Mouse (Mus musculus) cerebellum, adult 18-20 months (tissue): ENCODE results near the gene Gm17651.

Source experiments
- DNase-seq, 2 experiments: peaks; one replicate each; pipeline ENCODE4 v3.0.0; 2021

Gene Gm17651

GRCm38 (mm10) chr3:97676126-97676525 is 1.6 kb upstream of the Gm17651 start:
- DNase-seq, result no peak

- no peak for DNase-seq
These were observed 7.3 kb downstream of the Gm17651 start for GRCm38 (mm10) chr3:97667093-97667675.

- no peak for DNase-seq
These were observed 8.3 kb downstream of the Gm17651 start for GRCm38 (mm10) chr3:97666154-97666553.

GRCm38 (mm10) chr3:97665525-97665924 is 9.0 kb downstream of the Gm17651 start:
- DNase-seq, result no peak

- no peak for DNase-seq
These were observed 13.3 kb downstream of the Gm17651 start for GRCm38 (mm10) chr3:97661206-97661605.

- DNase-seq, result no peak
These were observed 14.7 kb downstream of the Gm17651 start for GRCm38 (mm10) chr3:97659746-97660145.

- DNase-seq, result peak in 1 of 2 experiments; percentile 60
These were observed 15.9 kb downstream of the Gm17651 start for GRCm38 (mm10) chr3:97658426-97659193.

GRCm38 (mm10) chr3:97657655-97658411 is 16.7 kb downstream of the Gm17651 start, which contains the start of gene Prkab2:
Gene Prkab2 (plus strand): TSS chr3:97658193.
- peak; percentile 98 to 99 for DNase-seq

- no peak for DNase-seq
These were observed 19.6 kb downstream of the Gm17651 start for GRCm38 (mm10) chr3:97654901-97655300.

- DNase-seq, result no peak
These were observed 20.7 kb downstream of the Gm17651 start for GRCm38 (mm10) chr3:97653781-97654180.

- no peak for DNase-seq
These were observed 22.9 kb downstream of the Gm17651 start for GRCm38 (mm10) chr3:97651604-97652003.

GRCm38 (mm10) chr3:97649469-97649868 is 25.0 kb downstream of the Gm17651 start:
- DNase-seq, result no peak

GRCm38 (mm10) chr3:97649022-97649421 is 25.5 kb downstream of the Gm17651 start:
- no peak for DNase-seq

GRCm38 (mm10) chr3:97648518-97648917 is 26.0 kb downstream of the Gm17651 start:
- DNase-seq, result no peak

- DNase-seq, result no peak
These were observed 32.5 kb downstream of the Gm17651 start for GRCm38 (mm10) chr3:97642001-97642400.

GRCm38 (mm10) chr3:97641396-97641795 is 33.1 kb downstream of the Gm17651 start:
- DNase-seq, result no peak

- no peak for DNase-seq
These were observed 40.2 kb downstream of the Gm17651 start for GRCm38 (mm10) chr3:97634288-97634761.

- no peak for DNase-seq
These were observed 41.0 kb downstream of the Gm17651 start for GRCm38 (mm10) chr3:97633456-97633855.

- no peak for DNase-seq
These were observed 43.1 kb downstream of the Gm17651 start for GRCm38 (mm10) chr3:97631258-97631860.

- no peak for DNase-seq
These were observed 43.7 kb downstream of the Gm17651 start for GRCm38 (mm10) chr3:97630746-97631145.

GRCm38 (mm10) chr3:97629941-97630340 is 44.6 kb downstream of the Gm17651 start:
- no peak for DNase-seq

GRCm38 (mm10) chr3:97628391-97629001 is 46.0 kb downstream of the Gm17651 start, which contains the start of gene Fmo5:
Gene Fmo5 (plus strand): TSS chr3:97628804.
- DNase-seq, result no peak

GRCm38 (mm10) chr3:97627893-97628292 is 46.6 kb downstream of the Gm17651 start:
- no peak for DNase-seq
